Mouse (Mus musculus): ENCODE measurements around the gene Rdh11. TPM values are rescaled to one million over a fixed set of nuclear protein-coding genes. Genes with fewer than 3 reads are reported as not detected.
"Not testable (repeated sequence)": the region's sequence is repeated elsewhere in the genome, so short reads cannot be mapped to it uniquely, and the experiment has no call there.

Gene Rdh11
- 26.1 and 27.9 TPM in 2 replicates for polyA plus RNA-seq (2015; fragmentation: Nextera tagmentation; extraction: Ambion mirVana)

DNA sequence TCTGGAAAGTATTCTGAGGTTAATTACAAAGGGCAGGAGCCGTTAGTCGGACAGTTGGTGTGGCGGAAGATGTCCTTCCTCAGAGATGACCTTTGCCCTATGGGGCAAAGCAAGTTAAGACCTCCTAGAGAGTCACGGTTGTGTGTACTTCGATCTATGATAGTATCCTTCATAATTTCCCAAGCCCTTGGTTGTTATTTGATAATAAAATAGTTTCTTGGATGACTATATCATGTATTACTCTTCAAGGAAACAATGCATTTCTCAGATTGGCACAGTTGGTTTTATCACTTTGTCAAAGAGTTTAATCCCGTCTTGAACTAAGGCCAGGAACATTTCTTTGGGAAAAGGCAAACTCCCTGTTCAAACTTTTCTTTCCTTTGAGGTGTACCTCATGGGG, at the start of gene Rdh11:
Gene Rdh11, minus strand, starts transcription at position 101 of the 400 bp plus-strand sequence.
- Histone ChIP-seq H3K36me3 (peaks cover 13% of the 10 kb centered on the region), H3K27me3 (no peaks in the 10 kb centered on the region), H3K27ac (peak within 1 kb of the TSS; percentile 63), H3K4me2 (replicated peaks) (peak within 1 kb of the TSS; percentile 87), H3K9me3 (no peaks in the 10 kb centered on the region), H3K4me1 (replicated peaks) (peaks cover 18% of the 10 kb centered on the region), H3K9ac (replicated peaks) (peak within 1 kb of the TSS; percentile 70), H3K4me3 (replicated peaks) (peak within 1 kb of the TSS; percentile 75)
- no peak for ATAC-seq
- 68% methylated on average over 6 of the region's 6 CpGs for WGBS

DNA sequence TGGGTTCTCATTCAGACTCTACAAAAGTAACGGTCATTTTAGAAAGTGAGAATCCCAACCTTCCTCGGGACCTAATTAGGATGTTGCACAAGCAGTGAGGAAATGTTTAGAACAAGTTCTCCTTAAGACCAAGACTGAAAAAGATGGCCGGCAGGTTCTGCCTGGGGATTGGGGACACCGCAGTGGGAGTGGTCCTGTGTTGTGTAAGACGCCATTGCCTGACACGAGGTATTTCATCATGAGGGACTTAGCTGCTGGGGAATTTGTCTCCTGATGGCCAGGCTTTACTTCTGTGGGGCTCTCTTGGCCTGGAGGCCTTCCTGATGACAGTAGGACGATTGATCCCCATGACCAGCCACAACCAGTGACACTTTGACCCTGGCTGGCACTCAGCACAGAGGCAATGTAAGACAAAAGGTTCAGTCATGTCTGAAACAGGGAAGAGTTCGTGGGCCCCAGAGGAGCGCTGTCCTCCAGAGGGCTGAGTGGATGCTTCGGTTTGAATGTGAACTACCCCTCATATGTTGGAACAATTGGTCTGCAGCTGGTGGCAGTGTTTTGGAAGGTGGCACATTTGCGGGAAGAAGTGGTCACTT, 43.5 kb upstream of the Rdh11 start:
- no peaks in the 10 kb centered on the region for H3K9me3 ChIP-seq
- peaks cover 76% of the 10 kb centered on the region for H3K36me3 ChIP-seq
- H3K9ac ChIP-seq (replicated peaks), result no peak overlapping the region
- no peaks in the 10 kb centered on the region for H3K4me1 ChIP-seq (replicated peaks)
- WGBS, result 84% methylated on average over 11 of the region's 11 CpGs
- H3K27ac ChIP-seq, result no peak overlapping the region
- H3K27me3 ChIP-seq, result no peaks in the 10 kb centered on the region
- H3K4me3 ChIP-seq (replicated peaks), result no peak overlapping the region
- no peak for ATAC-seq
- no peak overlapping the region for H3K4me2 ChIP-seq (replicated peaks)

DNA sequence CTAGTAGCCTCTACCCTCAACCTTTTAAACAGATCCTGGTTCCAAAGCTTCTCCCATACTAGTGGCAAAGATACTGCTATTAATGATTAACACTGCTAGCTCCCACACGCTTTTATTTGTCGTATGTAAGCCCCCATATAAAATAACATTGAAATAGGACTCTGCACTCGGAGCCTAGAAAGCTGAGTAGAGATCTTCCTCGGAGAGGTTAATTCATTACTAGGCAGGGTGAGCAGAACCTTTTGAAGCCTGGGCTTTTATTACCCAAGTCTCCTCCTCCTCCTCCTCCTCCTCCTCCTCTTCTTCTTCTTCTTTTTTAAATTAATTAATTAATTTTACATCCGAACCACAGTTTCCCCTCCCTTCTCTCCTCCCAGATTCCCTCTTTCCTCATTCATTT, 25.4 kb upstream of the Rdh11 start:
- WGBS, result 76% methylated on average over 5 of the region's 5 CpGs

DNA sequence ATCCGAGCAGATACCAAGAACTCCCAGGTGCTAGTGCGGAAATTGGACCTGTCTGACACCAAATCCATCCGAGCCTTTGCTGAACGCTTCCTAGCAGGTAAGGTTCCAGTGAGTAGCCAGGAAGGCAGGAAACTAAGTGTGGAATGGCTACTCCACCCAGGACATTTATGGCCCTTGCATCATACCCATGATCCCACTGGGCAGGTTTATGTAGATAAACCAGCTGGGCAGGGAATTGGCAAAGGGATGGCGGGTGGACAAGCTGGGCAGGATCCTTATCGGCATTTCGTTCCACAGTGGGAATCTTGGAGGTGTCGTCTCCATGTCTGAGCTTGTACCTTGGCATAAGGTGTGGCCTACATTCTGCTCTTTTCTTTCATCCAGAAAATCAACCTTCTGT, 19.4 kb upstream of the Rdh11 start:
- no peak for ATAC-seq
- no peaks in the 10 kb centered on the region for H3K27me3 ChIP-seq
- no peaks in the 10 kb centered on the region for H3K9me3 ChIP-seq
- H3K4me2 ChIP-seq (replicated peaks), result no peak overlapping the region
- no peak overlapping the region for H3K4me3 ChIP-seq (replicated peaks)
- H3K36me3 ChIP-seq, result no peaks in the 10 kb centered on the region
- 87% methylated on average over 8 of the region's 8 CpGs for WGBS
- H3K9ac ChIP-seq (replicated peaks), result no peak overlapping the region
- H3K27ac ChIP-seq, result no peak overlapping the region
- H3K4me1 ChIP-seq (replicated peaks), result peaks cover 10% of the 10 kb centered on the region

More for the DNA sequence above, 25.4 kb upstream of the Rdh11 start:
- H3K27ac ChIP-seq, result no peak overlapping the region
- no peak overlapping the region for H3K9ac ChIP-seq (replicated peaks)
- no peaks in the 10 kb centered on the region for H3K9me3 ChIP-seq
- H3K4me2 ChIP-seq (replicated peaks), result no peak overlapping the region
- H3K36me3 ChIP-seq, result no peaks in the 10 kb centered on the region
- H3K4me1 ChIP-seq (replicated peaks), result no peaks in the 10 kb centered on the region
- H3K4me3 ChIP-seq (replicated peaks), result no peak overlapping the region
- H3K27me3 ChIP-seq, result no peaks in the 10 kb centered on the region
- no peak for ATAC-seq

DNA sequence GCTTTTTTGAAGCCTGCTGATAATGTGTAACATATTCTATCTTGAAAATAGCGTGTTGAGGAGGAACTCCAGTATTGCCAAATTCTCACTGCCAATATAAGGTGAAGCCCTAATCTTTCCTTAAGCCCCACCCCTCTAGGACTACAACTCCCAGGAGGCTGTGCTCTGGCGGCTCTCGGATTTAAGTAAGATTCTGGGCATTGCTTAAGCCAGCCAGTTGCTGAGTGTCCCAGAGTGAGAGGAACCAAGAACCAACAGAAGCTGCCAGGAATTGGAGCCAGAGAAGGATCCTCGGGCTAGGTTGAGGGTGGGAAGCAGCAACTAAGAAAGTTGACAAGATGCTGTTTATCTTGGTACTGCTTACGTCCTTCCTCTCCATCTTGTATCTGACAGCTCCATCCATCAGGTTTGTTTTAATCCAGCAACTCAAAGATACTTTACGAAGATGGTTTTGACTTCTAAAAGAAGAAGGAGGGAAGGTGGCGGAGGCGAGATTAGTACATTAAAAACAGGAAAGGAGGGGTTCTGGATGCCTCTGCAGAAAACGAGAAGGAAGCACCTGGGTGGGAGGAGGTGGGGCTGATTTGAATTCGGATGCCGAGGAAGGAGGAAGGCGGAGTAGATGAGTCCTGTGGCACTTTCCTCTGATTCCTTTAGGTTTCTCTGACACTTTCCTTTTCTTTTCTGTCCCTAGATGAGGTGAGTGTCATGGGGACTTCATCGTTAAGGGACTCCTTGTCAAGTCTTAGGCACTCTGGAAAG, 16.8 kb upstream of the Rdh11 start, which contains the start of gene Rdh12:
Gene Rdh12, plus strand, starts transcription at position 212 of the 762 bp plus-strand sequence.
- Histone ChIP-seq H3K36me3 (no peaks in the 10 kb centered on the region), H3K4me2 (replicated peaks) (peak within 1 kb of the TSS; percentile 65), H3K27me3 (no peaks in the 10 kb centered on the region), H3K4me3 (replicated peaks) (peak within 1 kb of the TSS; percentile 47), H3K4me1 (replicated peaks) (peaks cover 10% of the 10 kb centered on the region), H3K9ac (replicated peaks) (peak within 1 kb of the TSS; percentile 46; the same call in 1 of the 2 replicates), H3K9me3 (no peaks in the 10 kb centered on the region), H3K27ac (no peak within 1 kb of the TSS)
- 5% methylated on average over 13 of the region's 13 CpGs for WGBS
- 0 out of 2 replicates have a peak, but pooled peaks have one; percentile 53 for ATAC-seq

DNA sequence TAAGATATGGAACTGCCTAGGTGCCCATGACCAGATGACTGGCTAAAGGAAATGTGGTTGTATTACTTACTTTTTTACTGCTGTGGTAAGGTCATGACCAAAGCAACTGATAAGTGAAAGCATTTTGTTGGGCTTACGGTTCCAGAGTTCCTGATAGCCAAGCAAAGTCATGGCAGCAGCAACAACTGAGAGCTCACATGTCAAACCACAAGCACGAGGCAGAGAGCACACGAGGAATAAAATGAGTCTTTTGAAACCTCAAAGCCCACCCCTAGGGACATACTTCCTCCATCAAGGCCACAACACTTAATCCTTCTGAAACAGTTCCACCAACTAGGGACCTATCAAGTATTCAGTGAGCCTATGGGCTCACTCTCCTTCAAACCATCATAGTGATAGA, 9.8 kb upstream of the Rdh11 start:
- no peak overlapping the region for H3K9ac ChIP-seq (replicated peaks)
- H3K4me1 ChIP-seq (replicated peaks), result no peaks in the 10 kb centered on the region
- H3K4me2 ChIP-seq (replicated peaks), result no peak overlapping the region
- no peaks in the 10 kb centered on the region for H3K36me3 ChIP-seq
- ATAC-seq, result no peak
- WGBS, result 77% methylated on average over 3 of the region's 3 CpGs
- H3K4me3 ChIP-seq (replicated peaks), result no peak overlapping the region
- H3K27ac ChIP-seq, result no peak overlapping the region
- no peaks in the 10 kb centered on the region for H3K27me3 ChIP-seq
- no peaks in the 10 kb centered on the region for H3K9me3 ChIP-seq

DNA sequence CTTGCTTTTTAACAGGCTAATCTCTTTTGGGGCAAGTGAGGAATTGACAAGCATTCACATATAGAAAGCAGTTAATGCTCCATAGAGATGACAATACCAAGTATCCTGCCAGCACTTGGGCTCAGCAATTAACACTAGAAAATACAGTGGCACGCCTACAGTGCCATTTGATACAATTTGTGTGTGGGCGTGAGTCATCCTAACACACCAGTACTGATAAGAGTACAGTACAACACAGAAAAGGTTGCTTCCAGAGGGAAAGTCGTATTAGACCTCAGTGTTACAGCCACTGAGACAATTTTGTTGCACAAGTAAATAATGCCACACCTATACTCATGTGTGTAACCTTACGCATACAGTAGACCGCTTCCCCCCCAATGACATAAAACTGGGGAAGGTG, 5.0 kb upstream of the Rdh11 start:
- no peak overlapping the region for H3K4me2 ChIP-seq (replicated peaks)

DNA sequence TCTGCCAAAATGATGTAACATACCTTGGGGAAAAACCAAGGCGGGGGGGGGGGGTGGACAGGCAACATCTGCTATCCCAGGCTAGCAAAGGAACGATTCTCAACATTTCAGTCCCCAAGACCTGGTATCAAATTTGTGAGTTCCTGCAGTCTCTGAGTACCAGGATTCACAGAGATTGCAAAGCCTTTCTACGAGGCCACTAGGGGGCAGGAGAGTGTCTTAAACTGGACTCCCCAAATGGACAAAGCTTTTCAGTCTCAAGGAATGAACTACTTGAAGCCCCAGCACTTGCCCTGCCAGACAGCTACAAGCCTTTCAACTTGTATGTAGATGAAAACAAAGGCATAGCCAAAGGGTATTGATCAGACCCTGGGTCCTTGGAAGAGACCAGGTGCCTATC, 1.3 kb upstream of the Rdh11 start:
- Histone ChIP-seq H3K9ac (replicated peaks) (no peak overlapping the region), H3K9me3 (no peaks in the 10 kb centered on the region), H3K4me2 (replicated peaks) (no peak overlapping the region), H3K4me3 (replicated peaks) (no peak overlapping the region), H3K27ac (no peak overlapping the region), H3K36me3 (0 out of 2 replicates have a peak, but pooled peaks cover under 1% of the 10 kb centered on the region), H3K4me1 (replicated peaks) (peaks cover 18% of the 10 kb centered on the region), H3K27me3 (no peaks in the 10 kb centered on the region)
- no peak for ATAC-seq
- 5% methylated on average over 3 of the region's 3 CpGs for WGBS

More for the DNA sequence above, 5.0 kb upstream of the Rdh11 start:
- Histone ChIP-seq H3K36me3 (no peaks in the 10 kb centered on the region), H3K9ac (replicated peaks) (no peak overlapping the region), H3K27me3 (no peaks in the 10 kb centered on the region), H3K27ac (no peak overlapping the region), H3K4me3 (replicated peaks) (no peak overlapping the region), H3K9me3 (no peaks in the 10 kb centered on the region), H3K4me1 (replicated peaks) (no peaks in the 10 kb centered on the region)
- 86% methylated on average over 5 of the region's 5 CpGs for WGBS
- ATAC-seq, result no peak

DNA sequence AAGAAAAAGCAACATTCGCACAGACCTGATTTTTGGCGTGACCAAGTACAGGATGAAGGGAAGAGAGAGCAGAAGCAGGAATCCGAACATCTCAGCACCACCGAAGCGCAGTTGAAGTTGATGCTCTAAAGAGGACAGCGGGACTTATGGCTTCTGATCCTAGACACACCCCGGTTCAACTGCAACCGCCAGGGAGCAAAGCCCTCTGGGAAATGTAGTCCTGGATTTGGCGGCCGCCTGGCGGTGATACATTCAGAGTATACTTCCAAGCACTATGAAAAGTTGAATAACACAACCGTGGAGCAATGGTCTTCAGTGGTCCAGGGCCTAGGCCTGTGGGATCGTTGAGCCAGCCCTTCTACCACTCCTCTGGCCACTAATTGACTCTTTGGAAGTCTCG, 392 bp downstream of the Rdh11 start:
- Histone ChIP-seq H3K4me2 (replicated peaks) (peak overlapping the region; percentile 87), H3K9me3 (no peaks in the 10 kb centered on the region), H3K9ac (replicated peaks) (peak overlapping the region; percentile 70), H3K36me3 (peaks cover 18% of the 10 kb centered on the region), H3K4me3 (replicated peaks) (peak overlapping the region; percentile 75), H3K27ac (peak overlapping the region; percentile 63), H3K27me3 (no peaks in the 10 kb centered on the region), H3K4me1 (replicated peaks) (peaks cover 18% of the 10 kb centered on the region)
- 6% methylated on average over 14 of the region's 14 CpGs for WGBS
- ATAC-seq, result peak; percentile 91

DNA sequence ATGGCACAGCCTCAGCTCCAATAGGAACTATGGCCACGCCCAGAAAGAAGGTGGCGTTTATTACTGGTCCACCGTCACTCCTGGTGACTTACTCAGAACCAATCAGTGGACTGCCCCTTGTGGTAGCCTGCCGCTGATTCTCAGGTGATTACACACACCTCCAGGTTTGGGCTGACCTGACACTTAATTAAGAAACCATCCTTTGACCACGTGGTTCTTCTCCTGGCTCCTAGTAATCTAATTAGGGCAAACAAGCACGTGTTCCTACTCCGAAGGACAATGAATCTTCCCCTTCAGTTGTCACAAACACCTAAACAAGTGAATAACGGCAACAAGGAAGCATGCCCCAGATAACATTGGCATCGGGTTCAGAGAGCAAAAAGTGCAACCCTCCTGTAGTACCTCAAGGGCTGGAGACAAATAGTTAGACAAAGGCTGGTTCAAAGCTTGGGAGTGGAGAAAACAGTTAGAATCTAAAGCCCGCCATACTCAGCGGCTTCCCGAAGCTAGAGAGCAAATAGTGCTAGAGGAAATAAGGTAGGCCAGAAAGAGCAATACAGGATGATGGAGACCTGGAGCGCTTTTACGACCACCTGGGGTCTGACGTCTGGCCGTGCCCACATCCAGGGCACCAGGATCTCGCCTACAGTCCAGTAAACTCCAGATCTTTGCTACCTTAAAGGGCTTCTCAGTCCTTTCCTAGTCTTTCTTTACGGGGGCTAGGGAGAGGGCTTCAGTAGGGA, 991 bp downstream of the Rdh11 start:
- ATAC-seq, result peak; percentile 95
- WGBS, result under 1% methylated on average over 18 of the region's 18 CpGs
- no peaks in the 10 kb centered on the region for H3K27me3 ChIP-seq
- H3K9ac ChIP-seq (replicated peaks), result peak overlapping the region; percentile 70
- H3K4me3 ChIP-seq (replicated peaks), result peak overlapping the region; percentile 75
- peak overlapping the region; percentile 63 for H3K27ac ChIP-seq
- no peaks in the 10 kb centered on the region for H3K9me3 ChIP-seq
- peaks cover 18% of the 10 kb centered on the region for H3K4me1 ChIP-seq (replicated peaks)
- peak overlapping the region; percentile 87 for H3K4me2 ChIP-seq (replicated peaks)
- H3K36me3 ChIP-seq, result peaks cover 24% of the 10 kb centered on the region

DNA sequence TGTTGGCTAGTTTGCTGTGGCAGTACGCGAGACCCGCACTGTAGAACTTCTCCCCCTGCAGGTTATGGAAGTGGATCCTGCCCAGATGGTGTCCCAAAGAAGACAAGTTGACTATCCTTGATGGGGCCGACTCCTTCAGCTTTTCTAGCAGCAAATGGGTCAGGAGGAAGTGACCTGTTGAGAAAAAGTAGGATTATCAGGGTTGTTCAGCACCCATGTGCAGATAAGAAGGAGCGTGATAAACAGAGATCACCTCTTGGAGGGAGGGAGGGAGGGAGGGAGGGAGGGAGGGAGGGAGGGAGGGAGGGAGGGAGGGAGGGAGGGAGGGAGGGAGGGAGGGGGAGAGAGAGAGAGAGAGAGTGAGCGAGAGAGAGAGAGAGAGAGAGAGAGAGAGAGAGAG, 6.9 kb downstream of the Rdh11 start:
- H3K9me3 ChIP-seq; H3K4me1 ChIP-seq (replicated peaks); H3K4me2 ChIP-seq (replicated peaks); H3K9ac ChIP-seq (replicated peaks); H3K27ac ChIP-seq; ATAC-seq; H3K27me3 ChIP-seq; H3K4me3 ChIP-seq (replicated peaks): not testable (repeated sequence)
- H3K36me3 ChIP-seq, result peaks cover 77% of the 10 kb centered on the region
- WGBS, result 97% methylated on average over 5 of the region's 6 CpGs

DNA sequence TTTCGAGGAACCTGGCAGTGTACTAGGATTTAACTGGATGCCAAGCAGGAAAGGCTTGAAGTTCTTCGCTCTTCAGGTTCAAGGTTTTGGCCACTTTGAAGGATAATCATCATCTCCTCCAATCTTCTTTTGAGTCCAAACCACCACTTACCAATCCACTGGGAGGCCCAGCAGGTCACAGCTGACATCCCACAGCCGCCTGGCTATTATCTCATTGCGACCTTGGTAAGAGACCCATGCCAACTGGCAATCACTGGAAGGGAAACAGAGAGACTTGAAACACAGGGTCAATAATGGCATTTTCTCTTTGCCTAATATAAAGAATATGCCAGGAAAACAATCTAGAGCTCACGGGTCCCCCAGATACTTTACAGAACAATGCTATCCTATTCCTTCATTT, 16.1 kb downstream of the Rdh11 start:
- no peak for ATAC-seq
- H3K9me3 ChIP-seq, result no peaks in the 10 kb centered on the region
- no peak overlapping the region for H3K4me3 ChIP-seq (replicated peaks)
- 93% methylated on average over 5 of the region's 5 CpGs for WGBS
- no peak overlapping the region for H3K9ac ChIP-seq (replicated peaks)
- peaks cover 44% of the 10 kb centered on the region for H3K36me3 ChIP-seq
- H3K4me2 ChIP-seq (replicated peaks), result no peak overlapping the region
- H3K27ac ChIP-seq, result no peak overlapping the region
- peaks cover 7% of the 10 kb centered on the region for H3K4me1 ChIP-seq (replicated peaks)
- H3K27me3 ChIP-seq, result no peaks in the 10 kb centered on the region

Data from midbrain, embryonic 13.5 days (tissue).